Mouse (Mus musculus) forebrain, postnatal 0 days (tissue): Measurements from ENCODE around the gene Pigu. TPM values are rescaled to one million over a fixed set of nuclear protein-coding genes. Genes with fewer than 3 reads are reported as not detected.

Experiments used
- ATAC-seq: fragments of 200-750 bp; cut with Nextera tagmentation; 2 replicates; pipeline ENCODE4 v1.8.0; 2017; ENCODE audit warnings: mild to moderate bottlenecking, moderate library complexity
- DNase-seq: peaks from one replicate; pipeline ENCODE4 v3.0.0-alpha.2; 2015
- H3K27ac ChIP-seq: fragments of 300-500 bp; sonication (generic); 2 replicates; pipeline ENCODE4 v1.5.1; 2014; ENCODE audit warnings: low read depth, mild to moderate bottlenecking, antibody characterized with exemption, low read length, moderate library complexity, mixed read lengths
- H3K27me3 ChIP-seq: fragments of 300-500 bp; sonication (generic); 2 replicates; pipeline ENCODE4 v1.6.1; 2014; ENCODE audit warnings: mild to moderate bottlenecking, low read length, mixed read lengths; ENCODE audit not compliant: insufficient read depth
- H3K36me3 ChIP-seq: fragments of 300-500 bp; sonication (generic); 2 replicates; pipeline ENCODE4 v1.6.1; 2014; ENCODE audit warnings: mild to moderate bottlenecking, moderate library complexity; ENCODE audit not compliant: insufficient read depth
- H3K4me1 ChIP-seq: fragments of 300-500 bp; sonication (generic); 2 replicates; pipeline ENCODE4 v1.6.1; 2014; ENCODE audit warnings: antibody characterized with exemption; ENCODE audit not compliant: insufficient read depth
- H3K4me2 ChIP-seq: fragments of 300-500 bp; sonication (generic); 2 replicates; pipeline ENCODE4 v1.6.1; 2014; ENCODE audit warnings: low read depth, mild to moderate bottlenecking, moderate library complexity
- H3K4me3 ChIP-seq: fragments of 300-500 bp; sonication (generic); 2 replicates; pipeline ENCODE4 v1.5.1; 2014; ENCODE audit warnings: low read depth, low read length, mixed read lengths
- H3K9ac ChIP-seq: fragments of 300-500 bp; sonication (generic); 2 replicates; pipeline ENCODE4 v1.6.1; 2014; ENCODE audit warnings: mild to moderate bottlenecking
- H3K9me3 ChIP-seq: fragments of 300-500 bp; sonication (generic); 2 replicates; pipeline ENCODE4 v1.6.1; 2016; ENCODE audit warnings: low read length
- CTCF ChIP-seq: sonication (generic); IDR thresholded peaks from 2 replicates; pipeline ENCODE4 v1.5.1; 2016; ENCODE audit warnings: antibody characterized with exemption, control low read depth, low read depth
- WGBS: fragments of 180-500 bp; shearing (Covaris S2); extraction: QIAGEN DNeasy Blood & Tissue Kit; methylation state at CpG from one replicate; pipeline ENCODE4 v1.1.7; 2014; 5-methylcytosine and 5-hydroxymethylcytosine counted together
- polyA plus RNA-seq: library from polyadenylated mRNA; unstranded; fragments of >200 nt; fragmentation: Nextera tagmentation; extraction: Ambion mirVana; gene quantifications from 2 replicates; pipeline ENCODE4 v1.2.1, GENCODE M21; 2015
- total RNA-seq: library from RNA; depleted of rRNA; stranded (reverse); fragments of >200 nt; gene quantifications from 2 replicates; pipeline ENCODE4 v1.2.3, GENCODE M21; 2014

Gene Pigu
- total and polyA plus RNA-seq, 2 experiments from 2014 or later, result 31.2 to 50.7 TPM

GRCm38 (mm10) chr2:155279163-155279562 lies 78.1 kb downstream of the Pigu start:
- Histone ChIP-seq H3K9ac (no peak overlapping the region), H3K9me3 (no peaks in the 10 kb centered on the region), H3K27me3 (no peaks in the 10 kb centered on the region), H3K4me3 (no peak overlapping the region), H3K4me1 (no peaks in the 10 kb centered on the region), H3K36me3 (peaks cover 34% of the 10 kb centered on the region; the same call in 1 of the 2 replicates), H3K27ac (no peak overlapping the region), H3K4me2 (no peak overlapping the region)
- no peak for ATAC-seq
- DNase-seq, result no peak
- 93% methylated on average over 4 of the region's 4 CpGs for WGBS
- no peak for TF ChIP-seq CTCF

- 84% methylated on average over 7 of the region's 7 CpGs for WGBS
- ATAC-seq (no peak), DNase-seq (no peak)
- TF ChIP-seq CTCF, result no peak
- Histone ChIP-seq H3K27ac (no peak overlapping the region), H3K4me2 (no peak overlapping the region), H3K36me3 (peaks cover 33% of the 10 kb centered on the region; the same call in 1 of the 2 replicates), H3K4me3 (no peak overlapping the region), H3K9ac (no peak overlapping the region), H3K27me3 (no peaks in the 10 kb centered on the region), H3K4me1 (no peaks in the 10 kb centered on the region), H3K9me3 (no peaks in the 10 kb centered on the region)
Measured at GRCm38 (mm10) chr2:155278361-155278760, 78.9 kb downstream of the Pigu start.

- H3K9ac ChIP-seq, result peak overlapping the region; percentile 95; the same call in 1 of the 2 replicates
- H3K4me2 ChIP-seq, result peak overlapping the region; percentile 84
- H3K27ac ChIP-seq, result no peak overlapping the region
- no peak for ATAC-seq
- H3K9me3 ChIP-seq, result no peaks in the 10 kb centered on the region
- TF ChIP-seq CTCF, result no peak
- H3K4me1 ChIP-seq, result no peaks in the 10 kb centered on the region
- peaks cover 33% of the 10 kb centered on the region; the same call in 1 of the 2 replicates for H3K36me3 ChIP-seq
- 87% methylated on average over 2 of the region's 2 CpGs for WGBS
- DNase-seq, result no peak
- no peaks in the 10 kb centered on the region for H3K27me3 ChIP-seq
- peak overlapping the region; percentile 95 for H3K4me3 ChIP-seq
Measured at GRCm38 (mm10) chr2:155277721-155278120, 79.5 kb downstream of the Pigu start.

GRCm38 (mm10) chr2:155276621-155277175 lies 80.5 kb downstream of the Pigu start:
- peak overlapping the region; percentile 95 for H3K4me3 ChIP-seq
- no peak for TF ChIP-seq CTCF
- under 1% methylated on average over 46 of the region's 49 CpGs for WGBS
- peak overlapping the region; percentile 90 for H3K27ac ChIP-seq
- no peaks in the 10 kb centered on the region for H3K27me3 ChIP-seq
- H3K4me1 ChIP-seq, result no peaks in the 10 kb centered on the region
- DNase-seq (peak; percentile 67), ATAC-seq (peak; percentile 74)
- peaks cover 31% of the 10 kb centered on the region; the same call in 1 of the 2 replicates for H3K36me3 ChIP-seq
- H3K4me2 ChIP-seq, result peak overlapping the region; percentile 84
- peak overlapping the region; percentile 95 for H3K9ac ChIP-seq
- H3K9me3 ChIP-seq, result no peaks in the 10 kb centered on the region

- Histone ChIP-seq H3K9ac (peak within 1 kb of the TSS; percentile 95), H3K9me3 (no peaks in the 10 kb centered on the region), H3K36me3 (peaks cover 28% of the 10 kb centered on the region; the same call in 1 of the 2 replicates), H3K4me3 (peak within 1 kb of the TSS; percentile 95), H3K4me1 (no peaks in the 10 kb centered on the region), H3K4me2 (peak within 1 kb of the TSS; percentile 84), H3K27me3 (no peaks in the 10 kb centered on the region), H3K27ac (peak within 1 kb of the TSS; percentile 90)
- under 1% methylated on average over 47 of the region's 47 CpGs for WGBS
- DNase-seq, result peak; percentile 99
- ATAC-seq, result peak; percentile 98
- no peak for TF ChIP-seq CTCF
Measured at GRCm38 (mm10) chr2:155276195-155276594, 81.0 kb downstream of the Pigu start, which contains the start of gene Map1lc3a. Gene Map1lc3a, plus strand, starts transcription at chr2:155276297.

- H3K27me3 ChIP-seq, result no peaks in the 10 kb centered on the region
- DNase-seq, result no peak
- no peak overlapping the region for H3K4me2 ChIP-seq
- H3K9ac ChIP-seq, result no peak overlapping the region
- H3K36me3 ChIP-seq, result peaks cover 11% of the 10 kb centered on the region; the same call in 1 of the 2 replicates
- ATAC-seq, result no peak
- H3K27ac ChIP-seq, result no peak overlapping the region
- TF ChIP-seq CTCF, result no peak
- no peaks in the 10 kb centered on the region for H3K4me1 ChIP-seq
- H3K4me3 ChIP-seq, result no peak overlapping the region
- no peaks in the 10 kb centered on the region for H3K9me3 ChIP-seq
- 90% methylated on average over 8 of the region's 8 CpGs for WGBS
Measured at GRCm38 (mm10) chr2:155273603-155274002, 83.6 kb downstream of the Pigu start.

- WGBS, result 81% methylated on average over 10 of the region's 10 CpGs
- no peak overlapping the region for H3K9ac ChIP-seq
- TF ChIP-seq CTCF, result no peak
Measured at GRCm38 (mm10) chr2:155272396-155273170, 84.6 kb downstream of the Pigu start.

More at GRCm38 (mm10) chr2:155272396-155273170, 84.6 kb downstream of the Pigu start:
- no peak overlapping the region for H3K27ac ChIP-seq
- DNase-seq (no peak), ATAC-seq (no peak)
- no peaks in the 10 kb centered on the region for H3K9me3 ChIP-seq
- H3K4me1 ChIP-seq, result no peaks in the 10 kb centered on the region
- H3K27me3 ChIP-seq, result no peaks in the 10 kb centered on the region
- H3K4me2 ChIP-seq, result no peak overlapping the region
- peaks cover under 1% of the 10 kb centered on the region; the same call in 1 of the 2 replicates for H3K36me3 ChIP-seq
- H3K4me3 ChIP-seq, result no peak overlapping the region
